Mouse (Mus musculus) kidney, embryonic 16.5 days (tissue): ENCODE data around the gene Zfp874b. TPM values are rescaled to one million over a fixed set of nuclear protein-coding genes. Genes with fewer than 3 reads are reported as not detected.

ENCODE experiments used
- ATAC-seq: fragments of 200-750 bp; cut with Nextera tagmentation; 2 replicates; pipeline ENCODE4 v1.8.0; 2017; ENCODE audit warnings: moderate TSS enrichment; ENCODE audit not compliant: low FRiP score, low TSS enrichment
- H3K27ac ChIP-seq: fragments of 300-500 bp; sonication (generic); 2 replicates; pipeline ENCODE4 v1.5.1; 2014; ENCODE audit warnings: low read length
- H3K27me3 ChIP-seq: fragments of 300-500 bp; sonication (generic); 2 replicates; pipeline ENCODE4 v1.6.1; 2014; ENCODE audit warnings: low read length, control low read depth, mixed read lengths; ENCODE audit not compliant: insufficient read depth
- H3K36me3 ChIP-seq: fragments of 300-500 bp; sonication (generic); 2 replicates; pipeline ENCODE4 v1.6.1; 2014; ENCODE audit warnings: low read length, control low read depth, mixed read lengths; ENCODE audit not compliant: insufficient read depth
- H3K4me1 ChIP-seq: fragments of 300-500 bp; sonication (generic); 2 replicates; pipeline ENCODE4 v1.6.1; 2014; ENCODE audit warnings: low read length, control low read depth, mixed read lengths; ENCODE audit not compliant: insufficient read depth
- H3K4me2 ChIP-seq: fragments of 300-500 bp; sonication (generic); replicated peaks from 2 replicates; pipeline ENCODE4 v1.6.1; 2014; ENCODE audit warnings: low read depth, low read length
- H3K4me3 ChIP-seq: fragments of 300-500 bp; sonication (generic); 2 replicates; pipeline ENCODE4 v1.5.1; 2014; ENCODE audit warnings: mild to moderate bottlenecking, low read length
- H3K9ac ChIP-seq: fragments of 300-500 bp; sonication (generic); replicated peaks from 2 replicates; pipeline ENCODE4 v1.6.1; 2014; ENCODE audit warnings: low read length
- H3K9me3 ChIP-seq: fragments of 300-500 bp; sonication (generic); 2 replicates; pipeline ENCODE4 v1.6.1; 2016; ENCODE audit warnings: low read length, control low read depth
- WGBS: fragments of 180-500 bp; shearing (Covaris S2); extraction: QIAGEN DNeasy Blood & Tissue Kit; methylation state at CpG from one replicate; pipeline ENCODE4 v1.1.7; 2014; 5-methylcytosine and 5-hydroxymethylcytosine counted together
- polyA plus RNA-seq: library from polyadenylated mRNA; unstranded; fragments of >200 nt; fragmentation: Nextera tagmentation; extraction: Ambion mirVana; gene quantifications from 2 replicates; pipeline ENCODE4 v1.2.1, GENCODE M21; 2015

The Zfp874b gene
- 2.6 and 3.4 TPM in 2 replicates for polyA plus RNA-seq

DNA sequence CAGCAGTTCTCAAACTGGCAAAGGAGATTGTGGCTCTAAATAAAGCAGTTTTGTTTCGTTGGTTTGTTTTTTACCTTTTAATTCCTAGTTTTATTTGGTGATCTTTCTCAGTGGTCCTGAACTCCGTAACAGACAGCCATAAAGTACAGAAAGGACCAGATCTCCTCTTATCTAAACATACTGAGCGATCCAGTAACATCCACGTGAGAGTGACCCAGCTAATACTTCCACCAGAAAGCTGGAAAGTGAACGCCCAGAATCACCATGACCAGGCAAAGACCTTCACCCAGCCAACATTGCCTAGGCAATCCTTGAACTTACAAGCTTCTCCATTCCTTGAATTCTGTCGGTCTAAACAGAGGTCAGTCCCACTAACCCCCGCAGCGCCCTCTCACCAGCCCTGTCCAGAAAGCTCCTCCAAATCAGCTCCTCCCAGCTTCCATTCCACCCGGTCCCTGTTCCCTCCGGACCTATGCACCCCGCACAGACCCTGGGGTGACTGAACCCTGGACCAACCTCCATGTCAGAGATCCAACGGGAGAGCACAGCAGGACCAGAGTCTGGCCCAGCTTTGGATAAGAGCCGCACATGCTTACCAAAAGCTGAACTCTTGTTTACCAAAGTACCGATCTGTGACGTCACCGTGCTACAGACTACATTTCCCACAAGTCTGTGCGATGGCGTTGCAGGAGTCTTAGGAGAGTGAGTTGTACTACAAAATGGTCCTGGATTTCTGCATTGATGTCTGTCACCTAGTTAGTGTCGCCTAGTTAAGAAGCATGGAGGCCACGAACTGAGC lies at the start of gene Zfp874b:
Gene Zfp874b, minus strand, starts transcription at position 634 of the 799 bp plus-strand sequence.
- Histone ChIP-seq H3K36me3 (peaks cover 14% of the 10 kb centered on the region), H3K9me3 (peaks cover 2% of the 10 kb centered on the region), H3K27ac (peak within 1 kb of the TSS; percentile 46; the same call in 1 of the 2 replicates), H3K27me3 (no peaks in the 10 kb centered on the region), H3K4me2 (peak within 1 kb of the TSS; percentile 56), H3K4me1 (peaks cover 6% of the 10 kb centered on the region; the same call in 1 of the 2 replicates), H3K9ac (peak within 1 kb of the TSS; percentile 69), H3K4me3 (peak within 1 kb of the TSS; percentile 74)
- WGBS, result 3% methylated on average over 20 of the region's 20 CpGs
- ATAC-seq, result peak; percentile 95

- H3K4me2 ChIP-seq, result no peak overlapping the region
- H3K27me3 ChIP-seq, result no peaks in the 10 kb centered on the region
- H3K4me3 ChIP-seq, result no peak overlapping the region
- H3K9ac ChIP-seq, result no peak overlapping the region
- no peaks in the 10 kb centered on the region; the same call in 1 of the 2 replicates for H3K9me3 ChIP-seq
- 52% methylated on average over 3 of the region's 3 CpGs for WGBS
- no peak overlapping the region for H3K27ac ChIP-seq
- no peaks in the 10 kb centered on the region for H3K36me3 ChIP-seq
- no peak for ATAC-seq
- H3K4me1 ChIP-seq, result peaks cover 12% of the 10 kb centered on the region
Measured at GRCm38 (mm10) chr13:67527049-67527730, 43.1 kb upstream of the Zfp874b start.

GRCm38 (mm10) chr13:67525753-67526410 lies 41.8 kb upstream of the Zfp874b start, which contains the start of the genes Gm26965 and Zfp87:
Gene Gm26965 (minus strand): TSS chr13:67526151.
Gene Zfp87 (minus strand): TSS chr13:67526177.
- peaks cover 12% of the 10 kb centered on the region for H3K4me1 ChIP-seq
- H3K9me3 ChIP-seq, result no peaks in the 10 kb centered on the region
- ATAC-seq, result peak; percentile 98
- H3K9ac ChIP-seq, result peak within 1 kb of the TSS; percentile 81
- H3K27me3 ChIP-seq, result no peaks in the 10 kb centered on the region
- H3K4me3 ChIP-seq, result peak within 1 kb of the TSS; percentile 92
- H3K36me3 ChIP-seq, result peaks cover 2% of the 10 kb centered on the region; the same call in 1 of the 2 replicates
- H3K27ac ChIP-seq, result peak within 1 kb of the TSS; percentile 79; the same call in 1 of the 2 replicates
- under 1% methylated on average over 27 of the region's 27 CpGs for WGBS
- H3K4me2 ChIP-seq, result peak within 1 kb of the TSS; percentile 91

- H3K4me3 ChIP-seq, result no peak overlapping the region
- ATAC-seq, result no peak
Measured at GRCm38 (mm10) chr13:67500908-67501307, 16.9 kb upstream of the Zfp874b start.

GRCm38 (mm10) chr13:67500084-67500719 lies 16.1 kb upstream of the Zfp874b start, which contains the start of gene Zfp58:
Gene Zfp58 (minus strand): TSS chr13:67500555.
- ATAC-seq, result peak; percentile 95
- Histone ChIP-seq H3K4me1 (peaks cover 6% of the 10 kb centered on the region), H3K9me3 (peaks cover 2% of the 10 kb centered on the region; the same call in 1 of the 2 replicates), H3K4me2 (peak within 1 kb of the TSS; percentile 67), H3K27me3 (no peaks in the 10 kb centered on the region), H3K27ac (peak within 1 kb of the TSS; percentile 62), H3K4me3 (peak within 1 kb of the TSS; percentile 87), H3K9ac (peak within 1 kb of the TSS; percentile 82), H3K36me3 (peaks cover 6% of the 10 kb centered on the region)
- WGBS, result under 1% methylated on average over 22 of the region's 22 CpGs

More at GRCm38 (mm10) chr13:67500908-67501307, 16.9 kb upstream of the Zfp874b start:
- Histone ChIP-seq H3K9me3 (no peaks in the 10 kb centered on the region), H3K4me2 (no peak overlapping the region), H3K27me3 (no peaks in the 10 kb centered on the region), H3K4me1 (peaks cover 6% of the 10 kb centered on the region), H3K36me3 (0 out of 2 replicates have a peak, but pooled peaks cover 5% of the 10 kb centered on the region), H3K9ac (no peak overlapping the region), H3K27ac (no peak overlapping the region)
- 83% methylated on average over 1 of the region's 1 CpGs for WGBS

GRCm38 (mm10) chr13:67495631-67496030 lies 11.6 kb upstream of the Zfp874b start:
- Histone ChIP-seq H3K36me3 (peaks cover 44% of the 10 kb centered on the region), H3K4me1 (peaks cover 6% of the 10 kb centered on the region), H3K9me3 (peaks cover 28% of the 10 kb centered on the region), H3K9ac (no peak overlapping the region), H3K27me3 (no peaks in the 10 kb centered on the region), H3K4me3 (no peak overlapping the region), H3K4me2 (no peak overlapping the region), H3K27ac (no peak overlapping the region)
- no peak for ATAC-seq
- whole genome bisulfite sequencing, result 89% methylated on average over 1 of the region's 1 CpGs

DNA sequence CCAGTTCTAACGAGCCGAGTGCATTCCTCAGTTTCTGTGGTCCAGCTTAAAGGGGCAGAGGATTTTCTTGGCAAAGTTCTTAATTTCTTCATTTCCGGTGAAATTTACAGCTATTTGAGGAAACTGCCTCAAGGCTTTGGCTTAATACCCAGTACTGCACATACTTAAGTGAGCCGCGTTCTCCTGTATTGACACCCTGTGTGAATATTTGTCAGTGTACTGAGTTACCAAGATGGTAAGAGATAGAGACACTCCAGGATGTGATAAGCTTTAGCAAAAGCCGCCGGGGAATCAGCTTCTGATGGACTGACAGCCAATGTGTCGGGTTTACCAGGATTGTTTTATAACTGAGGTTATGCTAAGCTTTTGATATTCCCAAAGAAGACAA lies 360 bp upstream of the Zfp874b start:
- WGBS, result 40% methylated on average over 8 of the region's 8 CpGs
- Histone ChIP-seq H3K9ac (peak overlapping the region; percentile 69), H3K4me2 (peak overlapping the region; percentile 56), H3K27me3 (no peaks in the 10 kb centered on the region), H3K9me3 (peaks cover 5% of the 10 kb centered on the region), H3K36me3 (peaks cover 18% of the 10 kb centered on the region), H3K4me1 (peaks cover 6% of the 10 kb centered on the region; the same call in 1 of the 2 replicates), H3K4me3 (peak overlapping the region; percentile 74), H3K27ac (no peak overlapping the region)
- ATAC-seq, result peak; percentile 67

- no peak for ATAC-seq
- WGBS, result 61% methylated on average over 4 of the region's 4 CpGs
Measured at GRCm38 (mm10) chr13:67481528-67481927, 2.5 kb downstream of the Zfp874b start.

DNA sequence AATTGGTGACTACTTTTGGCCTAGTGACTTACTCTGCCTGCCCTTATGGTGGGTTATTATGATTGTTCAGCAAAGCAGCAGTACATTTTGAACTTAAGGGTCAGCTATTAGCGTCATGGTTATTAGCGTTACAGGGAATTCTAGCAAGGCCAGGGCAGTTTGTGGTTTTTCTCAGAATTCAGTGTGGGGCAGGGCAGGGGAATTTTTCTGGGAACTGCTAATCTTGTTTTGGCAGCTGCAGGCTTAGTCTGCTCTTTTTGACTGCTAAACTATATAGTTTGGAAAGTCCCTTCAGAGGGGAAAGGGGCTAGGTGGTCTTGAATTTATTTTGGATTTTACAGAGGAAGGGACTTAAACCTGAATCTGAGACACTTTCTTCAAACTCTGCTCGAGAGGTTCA lies 14.8 kb downstream of the Zfp874b start:
- Histone ChIP-seq H3K27me3 (no peaks in the 10 kb centered on the region), H3K4me3 (no peak overlapping the region), H3K9ac (no peak overlapping the region), H3K27ac (no peak overlapping the region), H3K36me3 (peaks cover 26% of the 10 kb centered on the region), H3K4me2 (no peak overlapping the region), H3K4me1 (no peaks in the 10 kb centered on the region), H3K9me3 (peaks cover 4% of the 10 kb centered on the region)
- no peak for ATAC-seq
- 96% methylated on average over 3 of the region's 3 CpGs for WGBS

More at GRCm38 (mm10) chr13:67481528-67481927, 2.5 kb downstream of the Zfp874b start:
- H3K9ac ChIP-seq, result no peak overlapping the region
- peaks cover 6% of the 10 kb centered on the region; the same call in 1 of the 2 replicates for H3K4me1 ChIP-seq
- no peaks in the 10 kb centered on the region for H3K9me3 ChIP-seq
- no peak overlapping the region for H3K4me2 ChIP-seq
- no peak overlapping the region for H3K27ac ChIP-seq
- no peak overlapping the region for H3K4me3 ChIP-seq
- H3K27me3 ChIP-seq, result no peaks in the 10 kb centered on the region
- H3K36me3 ChIP-seq, result 0 out of 2 replicates have a peak, but pooled peaks cover 6% of the 10 kb centered on the region
